Mouse (Mus musculus) MEL (cell line): ENCODE data around the gene Lbr.

ENCODE experiments used
- BHLHE40 ChIP-seq: IDR thresholded peaks from 2 replicates; pipeline ENCODE4 v1.6.1; 2012; ENCODE audit warnings: low read depth, mild to moderate bottlenecking, inconsistent platforms, low read length, improper control_type of control experiment, borderline replicate concordance
- CTCF ChIP-seq, 3 experiments: IDR thresholded peaks in 2 of 3; conservative IDR thresholded peaks in 1 of 3; 2 replicates each; pipeline ENCODE4 v1.5.1; 2011 to 2012; ENCODE audit warnings: low read length in 3 of 3, low read depth in 2 of 3, mild to moderate bottlenecking in 2 of 3, improper control_type of control experiment in 1 of 3, inconsistent platforms in 1 of 3, mixed read lengths in 1 of 3, moderate library complexity in 1 of 3; ENCODE audit not compliant: control insufficient read depth in 1 of 3, insufficient read depth in 1 of 3, poor library complexity in 1 of 3, severe bottlenecking in 1 of 3
- ELF1 ChIP-seq: IDR thresholded peaks from 2 replicates; pipeline ENCODE4 v1.6.1; 2014; ENCODE audit warnings: low read depth, mild to moderate bottlenecking, inconsistent platforms, low read length, improper control_type of control experiment, moderate library complexity
- EP300 ChIP-seq, 2 experiments: IDR thresholded peaks; 2 replicates each; pipeline ENCODE4 v1.6.1; 2011; ENCODE audit warnings: improper control_type of control experiment in 2 of 2, low read length in 2 of 2, low read depth in 1 of 2, mild to moderate bottlenecking in 1 of 2
- GATA1 ChIP-seq: IDR thresholded peaks from 2 replicates; pipeline ENCODE4 v1.6.1; 2011; ENCODE audit warnings: low read depth, low read length, improper control_type of control experiment
- MAX ChIP-seq: IDR thresholded peaks from 2 replicates; pipeline ENCODE4 v1.6.1; 2011; ENCODE audit warnings: low read length, improper control_type of control experiment
- MAZ ChIP-seq: IDR thresholded peaks from 2 replicates; pipeline ENCODE4 v1.6.1; 2012; ENCODE audit warnings: low read depth, mild to moderate bottlenecking, inconsistent platforms, low read length, improper control_type of control experiment
- MYB ChIP-seq: IDR thresholded peaks from 2 replicates; pipeline ENCODE4 v1.6.1; 2011; ENCODE audit warnings: mild to moderate bottlenecking, low read depth, low read length, improper control_type of control experiment
- NELFE ChIP-seq: IDR thresholded peaks from 2 replicates; pipeline ENCODE4 v1.6.1; 2011; ENCODE audit warnings: low read depth, low read length, improper control_type of control experiment
- POLR2A ChIP-seq, 2 experiments: IDR thresholded peaks; 2 replicates each; pipeline ENCODE4 v1.6.1; 2011 to 2012; ENCODE audit warnings: low read length in 2 of 2, mild to moderate bottlenecking in 2 of 2, control low read depth in 1 of 2, improper control_type of control experiment in 1 of 2, low read depth in 1 of 2, moderate library complexity in 1 of 2; ENCODE audit not compliant: control insufficient read depth in 1 of 2, insufficient read depth in 1 of 2, poor library complexity in 1 of 2
- POLR2AphosphoS2 ChIP-seq: IDR thresholded peaks from 2 replicates; pipeline ENCODE4 v1.6.1; 2011; ENCODE audit warnings: low read length, improper control_type of control experiment
- SIN3A ChIP-seq: IDR thresholded peaks from 2 replicates; pipeline ENCODE4 v1.6.1; 2012; ENCODE audit warnings: low read length, improper control_type of control experiment, inconsistent platforms
- SMC3 ChIP-seq: IDR thresholded peaks from 2 replicates; pipeline ENCODE4 v1.6.1; 2011; ENCODE audit warnings: low read depth, low read length, improper control_type of control experiment
- TAL1 ChIP-seq: IDR thresholded peaks from 2 replicates; pipeline ENCODE4 v1.6.1; 2012; ENCODE audit warnings: mild to moderate bottlenecking, inconsistent platforms, low read length, moderate library complexity, mixed read lengths

DNA sequence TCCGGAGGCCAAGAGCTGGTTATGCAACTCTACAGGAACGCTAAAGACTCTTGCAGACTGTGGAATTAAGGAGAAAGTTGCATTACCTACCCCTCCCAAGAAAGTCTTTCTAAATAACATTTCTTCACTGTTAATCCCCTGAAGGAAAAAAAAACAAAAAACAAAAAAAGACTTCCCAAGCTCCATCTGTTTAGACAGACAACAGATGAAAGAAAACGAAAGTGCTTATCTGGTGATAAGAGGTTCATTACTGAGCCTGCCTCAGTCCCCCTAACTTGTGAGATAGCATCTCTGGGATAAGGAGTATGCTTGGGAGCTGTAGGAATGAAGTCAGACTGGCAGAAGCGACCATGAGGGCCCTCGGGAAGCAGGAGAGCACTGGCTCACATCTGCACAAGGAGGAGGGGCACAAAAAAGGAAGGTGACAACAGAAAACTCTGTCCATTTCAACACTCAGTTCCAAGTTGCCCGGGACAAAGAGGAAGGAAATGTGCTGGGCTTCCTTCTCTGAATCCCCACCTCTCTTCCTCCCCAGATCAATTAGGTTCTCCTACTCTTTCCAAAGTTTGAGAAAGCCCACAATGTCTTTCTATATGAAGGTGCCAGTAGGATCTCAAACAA, 3.0 kb downstream of the Lbr start:
- TF ChIP-seq BHLHE40 (no peak), POLR2A (IDR thresholded peaks at IDR 0.05; ENCODE audit: control insufficient read depth in 1 of 2, insufficient read depth in 1 of 2, low read depth in 1 of 2, low read length in 2 of 2, poor library complexity in 1 of 2) (no peak), MAZ (no peak), MYB (no peak), TAL1 (no peak), NELFE (no peak), SIN3A (peak; percentile 44; the same call in 1 of the 2 replicates), CTCF (IDR thresholded peaks at IDR 0.05 in 2 of 3, conservative IDR thresholded peaks at IDR 0.05 in 1 of 3; ENCODE audit: control insufficient read depth in 1 of 3, insufficient read depth in 1 of 3, low read depth in 2 of 3, low read length in 3 of 3, poor library complexity in 1 of 3, severe bottlenecking in 1 of 3) (no peak), POLR2AphosphoS2 (no peak), EP300 (IDR thresholded peaks at IDR 0.05; ENCODE audit: low read depth in 1 of 2, low read length in 2 of 2) (0 out of 4 replicates have a peak, but pooled peaks have one; percentile 5), ELF1 (no peak), SMC3 (no peak), GATA1 (no peak), MAX (no peak)
